Mouse (Mus musculus): ENCODE data around the gene Olfr517. TPM values are rescaled to one million over a fixed set of nuclear protein-coding genes. Genes with fewer than 3 reads are reported as not detected.

The Olfr517 gene
- not detected for total RNA-seq (2021)

GRCm38 (mm10) chr7:108872279-108872678 lies at the start of gene Olfr517:
Gene Olfr517 (minus strand): TSS chr7:108872379.
- intact Hi-C loops (cut with DNase I): no loop called here
- no peak for DNase-seq (ENCODE audit: extremely low spot score in 1 of 2, low spot score in 2 of 2)

GRCm38 (mm10) chr7:108903969-108904368 lies 31.8 kb upstream of the Olfr517 start:
- no peak for DNase-seq (ENCODE audit: extremely low spot score in 1 of 2, low spot score in 2 of 2)
- intact Hi-C loops (cut with DNase I): no loop called here

DNA sequence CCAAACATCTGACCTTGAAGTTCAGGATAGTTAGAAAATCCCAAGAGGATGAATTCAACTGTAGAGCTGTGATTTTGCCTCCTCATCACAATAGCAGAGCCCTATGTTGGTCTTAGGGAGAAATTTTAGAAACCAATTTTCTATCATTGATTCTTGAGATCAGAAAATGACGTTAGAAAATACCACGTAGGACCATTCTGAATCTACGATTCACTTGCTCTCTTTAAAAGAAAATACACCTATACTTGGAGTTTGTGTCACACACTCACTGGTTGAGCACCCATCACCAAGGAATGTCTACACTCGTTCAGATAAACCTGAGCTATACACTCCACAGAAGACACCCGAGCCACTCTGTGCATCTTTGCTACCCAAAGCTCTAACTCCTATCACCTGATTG lies 22.1 kb upstream of the Olfr517 start, which contains the start of gene Olfr519:
TSS of gene Olfr519 (minus strand) at position 101 of the 400 bp plus-strand sequence.
- intact Hi-C loops (cut with DNase I): no loop called here
- no peak for DNase-seq (ENCODE audit: extremely low spot score in 1 of 2, low spot score in 2 of 2)

DNA sequence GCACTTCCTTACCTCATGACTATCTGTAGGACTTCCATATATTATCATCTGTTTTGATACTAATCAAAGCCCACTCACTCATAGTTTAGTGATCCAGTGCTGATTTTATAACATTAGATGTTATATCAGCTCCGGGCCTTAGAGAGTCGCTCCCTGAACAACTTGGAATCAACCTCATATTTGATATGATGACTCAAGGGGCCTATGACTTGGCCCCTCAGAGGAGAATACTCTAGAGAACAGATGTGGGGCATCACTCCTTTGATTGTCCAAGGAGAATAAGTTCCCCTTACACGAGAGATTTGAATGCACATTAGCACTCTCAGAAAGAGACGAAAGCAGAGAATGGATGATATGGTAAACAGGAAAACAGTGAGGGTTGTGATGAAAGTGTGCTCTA lies 12.7 kb upstream of the Olfr517 start, which contains the start of gene Olfr518:
TSS of gene Olfr518 (minus strand) at position 101 of the 400 bp plus-strand sequence.
- DNase-seq (ENCODE audit: extremely low spot score in 1 of 2, low spot score in 2 of 2): no peak
- intact Hi-C loops (cut with DNase I): no loop called here

- intact Hi-C loops (cut with DNase I): no loop called here
These were observed 21.8 kb downstream of the Olfr517 start, which contains the start of gene Olfr516 for GRCm38 (mm10) chr7:108850429-108850828. Gene Olfr516 (minus strand): TSS chr7:108850529.

GRCm38 (mm10) chr7:108825897-108826296 lies 46.3 kb downstream of the Olfr517 start, which contains the start of gene Olfr514:
Gene Olfr514 (minus strand): TSS chr7:108825997.
- DNase-seq (ENCODE audit: extremely low spot score in 1 of 2, low spot score in 2 of 2): no peak
- intact Hi-C loops (cut with DNase I): no loop called here

More at GRCm38 (mm10) chr7:108850429-108850828, 21.8 kb downstream of the Olfr517 start, which contains the start of gene Olfr516:
- no peak for DNase-seq (ENCODE audit: extremely low spot score in 1 of 2, low spot score in 2 of 2)

Other genes starting within 250 kb of the Olfr517 start
- not detected for gene Olfr508, start 242.4 kb downstream of the Olfr517 start, total RNA-seq (2021)
- not detected for gene Olfr509, start 220.5 kb downstream of the Olfr517 start, total RNA-seq (2021)
- gene Olfr510, start 206.0 kb downstream of the Olfr517 start, total RNA-seq (2021): not detected
- not detected for gene Olfr512, start 159.1 kb downstream of the Olfr517 start, total RNA-seq (2021)
- gene Olfr513, start 121.4 kb downstream of the Olfr517 start, total RNA-seq (2021): not detected
- not detected for gene Olfr514, start 46.4 kb downstream of the Olfr517 start, total RNA-seq (2021)
- gene Olfr516, start 21.9 kb downstream of the Olfr517 start, total RNA-seq (2021): not detected
- gene Olfr518, start 12.6 kb upstream of the Olfr517 start, total RNA-seq (2021): not detected
- gene Olfr519, start 22.0 kb upstream of the Olfr517 start, total RNA-seq (2021): not detected
- gene Nlrp10, start 57.8 kb upstream of the Olfr517 start, total RNA-seq (2021): under 1 TPM; 0.45 to 0.49 TPM
- 100 to 1,000 TPM; 116 to 122 TPM for gene Eif3f, start 62.0 kb upstream of the Olfr517 start, total RNA-seq (2021)
- 100 to 1,000 TPM; 161 to 169 TPM for gene Tub, start 78.0 kb upstream of the Olfr517 start, total RNA-seq (2021)
- gene Ric3, start 211.0 kb upstream of the Olfr517 start, total RNA-seq (2021): 10 to 100 TPM; 50.0 to 53.7 TPM

Measured in left cerebral cortex, postnatal 10 days (tissue).